Mouse (Mus musculus): ENCODE data around the gene Acadvl. TPM values are rescaled to one million over a fixed set of nuclear protein-coding genes. Genes with fewer than 3 reads are reported as not detected.

Acadvl gene
- polyA plus RNA-seq, 1 experiment from 2014 or later = 51.7 TPM

DNA sequence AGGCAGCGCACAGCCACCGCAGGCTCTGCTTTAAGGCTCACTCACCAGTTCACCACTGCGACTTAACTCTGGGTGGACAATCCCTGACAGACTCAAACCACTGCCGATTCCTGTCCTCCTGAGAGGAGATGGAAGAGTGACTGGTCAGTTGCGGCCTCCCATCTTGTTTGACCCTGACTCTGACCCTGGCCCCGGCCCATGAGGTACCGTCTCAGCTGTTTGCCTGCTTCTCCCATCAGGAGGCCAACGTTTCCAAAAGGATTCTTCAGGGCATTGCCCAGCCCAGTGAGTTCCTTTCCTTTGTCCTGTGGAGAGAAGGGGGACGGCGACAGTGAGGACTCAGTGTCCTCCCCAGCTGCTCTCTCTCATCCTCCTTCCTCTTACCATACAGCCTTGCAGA is 4.2 kb downstream of the Acadvl start:
- no peak for DNase-seq (ENCODE audit: low spot score)
- Histone ChIP-seq H3K4me1 (replicated peaks) (peaks cover 25% of the 10 kb centered on the region), H3K4me3 (no peak overlapping the region), H3K36me3 (peaks cover 85% of the 10 kb centered on the region), H3K27ac (no peak overlapping the region), H3K9me3 (no peaks in the 10 kb centered on the region), H3K27me3 (ENCODE audit: insufficient read depth, poor library complexity, severe bottlenecking) (no peaks in the 10 kb centered on the region)
- 79% methylated on average over 10 of the region's 10 CpGs for WGBS

- H3K27ac ChIP-seq = no peak overlapping the region
- no peaks in the 10 kb centered on the region for H3K27me3 ChIP-seq (ENCODE audit: insufficient read depth, poor library complexity, severe bottlenecking)
- H3K4me3 ChIP-seq = no peak overlapping the region
- DNase-seq (ENCODE audit: low spot score) = no peak
- peaks cover 89% of the 10 kb centered on the region for H3K36me3 ChIP-seq
- 87% methylated on average over 12 of the region's 12 CpGs for WGBS
- H3K9me3 ChIP-seq = no peaks in the 10 kb centered on the region
- H3K4me1 ChIP-seq (replicated peaks) = peaks cover 23% of the 10 kb centered on the region
Measured at GRCm38 (mm10) chr11:70010548-70010947, 4.7 kb downstream of the Acadvl start.

GRCm38 (mm10) chr11:70010033-70010432 is 5.2 kb downstream of the Acadvl start:
- DNase-seq (ENCODE audit: low spot score) = no peak
- Histone ChIP-seq H3K36me3 (peaks cover 94% of the 10 kb centered on the region), H3K27ac (no peak overlapping the region), H3K4me1 (replicated peaks) (peaks cover 23% of the 10 kb centered on the region), H3K27me3 (ENCODE audit: insufficient read depth, poor library complexity, severe bottlenecking) (no peaks in the 10 kb centered on the region), H3K4me3 (no peak overlapping the region), H3K9me3 (no peaks in the 10 kb centered on the region)
- 91% methylated on average over 6 of the region's 6 CpGs for WGBS

GRCm38 (mm10) chr11:70005521-70005920 is 9.7 kb downstream of the Acadvl start:
- peak overlapping the region; percentile 3; the same call in 1 of the 2 replicates for H3K4me3 ChIP-seq
- H3K27me3 ChIP-seq (ENCODE audit: insufficient read depth, poor library complexity, severe bottlenecking) = no peaks in the 10 kb centered on the region
- peaks cover 75% of the 10 kb centered on the region for H3K36me3 ChIP-seq
- no peak overlapping the region for H3K27ac ChIP-seq
- no peak for DNase-seq (ENCODE audit: low spot score)
- H3K4me1 ChIP-seq (replicated peaks) = peaks cover 31% of the 10 kb centered on the region
- no peaks in the 10 kb centered on the region for H3K9me3 ChIP-seq
- 56% methylated on average over 5 of the region's 5 CpGs for WGBS

GRCm38 (mm10) chr11:70002471-70002870 is 12.7 kb downstream of the Acadvl start:
- peaks cover 72% of the 10 kb centered on the region for H3K36me3 ChIP-seq
- H3K4me3 ChIP-seq = peak overlapping the region; percentile 99
- H3K27me3 ChIP-seq (ENCODE audit: insufficient read depth, poor library complexity, severe bottlenecking) = no peaks in the 10 kb centered on the region
- peaks cover 51% of the 10 kb centered on the region for H3K4me1 ChIP-seq (replicated peaks)
- no peaks in the 10 kb centered on the region for H3K9me3 ChIP-seq
- WGBS = 93% methylated on average over 2 of the region's 2 CpGs
- DNase-seq (ENCODE audit: low spot score) = no peak
- no peak overlapping the region for H3K27ac ChIP-seq

GRCm38 (mm10) chr11:70001865-70002264 is 13.3 kb downstream of the Acadvl start:
- H3K4me1 ChIP-seq (replicated peaks) = peaks cover 57% of the 10 kb centered on the region

DNA sequence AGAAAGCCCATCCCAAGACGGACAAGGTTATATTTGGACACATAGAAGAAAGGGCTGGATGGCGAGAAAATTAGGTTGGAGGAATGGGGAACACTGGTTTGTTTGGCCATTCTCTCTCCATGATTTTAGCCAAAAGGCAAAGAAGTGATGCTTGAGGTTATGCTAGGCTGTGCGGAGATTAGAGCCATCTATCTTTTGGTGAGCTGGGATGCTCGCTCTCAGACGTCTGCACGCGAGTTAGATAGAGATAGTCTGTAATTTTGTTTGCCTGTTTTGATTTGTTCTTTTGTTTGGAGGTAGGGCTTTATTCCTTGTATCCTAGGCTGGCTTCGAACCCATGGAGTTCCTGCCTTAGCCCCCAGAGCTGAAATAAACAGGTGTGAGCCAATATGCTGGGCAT is 14.1 kb downstream of the Acadvl start:
- Histone ChIP-seq H3K4me1 (replicated peaks) (peaks cover 60% of the 10 kb centered on the region), H3K27ac (peak overlapping the region; percentile 95), H3K4me3 (peak overlapping the region; percentile 99), H3K36me3 (peaks cover 59% of the 10 kb centered on the region), H3K27me3 (ENCODE audit: insufficient read depth, poor library complexity, severe bottlenecking) (no peaks in the 10 kb centered on the region), H3K9me3 (no peaks in the 10 kb centered on the region)
- 15% methylated on average over 8 of the region's 8 CpGs for WGBS
- DNase-seq (ENCODE audit: low spot score) = no peak

More at GRCm38 (mm10) chr11:70001865-70002264, 13.3 kb downstream of the Acadvl start:
- H3K4me3 ChIP-seq = peak overlapping the region; percentile 99
- H3K27ac ChIP-seq = no peak overlapping the region
- H3K9me3 ChIP-seq = no peaks in the 10 kb centered on the region
- DNase-seq (ENCODE audit: low spot score) = peak; percentile 57
- peaks cover 66% of the 10 kb centered on the region for H3K36me3 ChIP-seq
- H3K27me3 ChIP-seq (ENCODE audit: insufficient read depth, poor library complexity, severe bottlenecking) = no peaks in the 10 kb centered on the region

GRCm38 (mm10) chr11:70000396-70000898 is 14.8 kb downstream of the Acadvl start, which contains the start of gene Dvl2:
Gene Dvl2, plus strand, starts transcription at chr11:70000595.
- peaks cover 52% of the 10 kb centered on the region for H3K36me3 ChIP-seq
- H3K27me3 ChIP-seq (ENCODE audit: insufficient read depth, poor library complexity, severe bottlenecking) = no peaks in the 10 kb centered on the region
- WGBS = under 1% methylated on average over 48 of the region's 48 CpGs
- DNase-seq (ENCODE audit: low spot score) = peak; percentile 95
- H3K4me1 ChIP-seq (replicated peaks) = peaks cover 59% of the 10 kb centered on the region
- peak within 1 kb of the TSS; percentile 95 for H3K27ac ChIP-seq
- H3K4me3 ChIP-seq = peak within 1 kb of the TSS; percentile 99
- no peaks in the 10 kb centered on the region for H3K9me3 ChIP-seq

- H3K4me3 ChIP-seq = peak overlapping the region; percentile 99
- H3K4me1 ChIP-seq (replicated peaks) = peaks cover 59% of the 10 kb centered on the region
- peaks cover 46% of the 10 kb centered on the region for H3K36me3 ChIP-seq
- H3K27me3 ChIP-seq (ENCODE audit: insufficient read depth, poor library complexity, severe bottlenecking) = no peaks in the 10 kb centered on the region
- peak overlapping the region; percentile 95; the same call in 1 of the 2 replicates for H3K27ac ChIP-seq
- no peaks in the 10 kb centered on the region for H3K9me3 ChIP-seq
- 88% methylated on average over 8 of the region's 8 CpGs for WGBS
- DNase-seq (ENCODE audit: low spot score) = no peak
Measured at GRCm38 (mm10) chr11:69999666-70000065, 15.5 kb downstream of the Acadvl start.

DNA sequence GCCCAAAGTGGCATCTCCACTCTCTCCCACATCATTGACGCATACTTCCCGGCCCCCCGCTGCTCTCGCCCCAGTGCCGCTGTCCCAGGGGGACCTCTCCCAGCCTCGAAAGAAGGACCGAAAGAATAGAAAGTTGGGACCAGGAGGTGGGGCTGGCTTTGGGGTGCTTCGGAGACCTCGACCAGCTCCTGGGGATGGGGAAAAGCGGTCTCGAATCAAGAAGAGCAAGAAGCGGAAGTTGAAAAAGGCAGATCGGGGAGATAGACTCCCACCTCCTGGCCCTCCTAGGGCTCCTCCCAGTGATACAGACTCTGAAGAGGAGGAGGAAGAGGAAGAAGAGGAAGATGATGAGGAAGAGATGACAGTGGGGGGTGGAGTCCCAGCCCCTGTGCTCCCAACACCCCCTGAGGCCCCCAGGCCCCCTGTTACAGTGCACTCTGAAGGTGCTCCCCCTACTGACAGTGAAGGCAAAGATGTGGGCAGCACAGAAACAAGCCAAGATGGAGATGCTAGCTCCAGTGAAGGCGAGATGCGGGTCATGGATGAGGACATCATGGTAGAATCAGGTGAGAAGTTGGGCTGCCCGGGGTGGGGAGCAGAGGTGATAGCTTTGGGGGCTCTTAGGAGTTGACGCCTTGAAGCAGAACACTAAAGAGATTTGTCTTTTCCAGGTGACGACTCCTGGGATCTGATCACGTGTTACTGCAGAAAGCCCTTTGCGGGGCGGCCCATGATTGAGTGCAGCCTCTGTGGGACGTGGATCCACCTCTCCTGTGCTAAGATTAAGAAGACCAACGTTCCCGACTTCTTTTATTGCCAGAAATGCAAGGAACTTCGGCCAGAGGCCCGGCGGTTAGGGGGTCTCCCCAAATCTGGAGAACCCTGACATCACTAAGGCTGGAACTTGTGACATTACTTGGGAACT is 16.4 kb downstream of the Acadvl start:
- no peak for DNase-seq (ENCODE audit: low spot score)
- Histone ChIP-seq H3K27me3 (ENCODE audit: insufficient read depth, poor library complexity, severe bottlenecking) (no peaks in the 10 kb centered on the region), H3K27ac (no peak overlapping the region), H3K4me3 (peak overlapping the region; percentile 99), H3K36me3 (peaks cover 49% of the 10 kb centered on the region), H3K4me1 (replicated peaks) (peaks cover 67% of the 10 kb centered on the region), H3K9me3 (no peaks in the 10 kb centered on the region)
- WGBS = 94% methylated on average over 27 of the region's 27 CpGs

GRCm38 (mm10) chr11:69997070-69997509 is 18.1 kb downstream of the Acadvl start:
- WGBS = 2% methylated on average over 44 of the region's 44 CpGs
- peak overlapping the region; percentile 99 for H3K4me3 ChIP-seq
- peaks cover 51% of the 10 kb centered on the region for H3K36me3 ChIP-seq
- peak; percentile 89 for DNase-seq (ENCODE audit: low spot score)
- no peaks in the 10 kb centered on the region for H3K27me3 ChIP-seq (ENCODE audit: insufficient read depth, poor library complexity, severe bottlenecking)
- no peaks in the 10 kb centered on the region for H3K9me3 ChIP-seq
- peaks cover 60% of the 10 kb centered on the region for H3K4me1 ChIP-seq (replicated peaks)
- H3K27ac ChIP-seq = peak overlapping the region; percentile 98

DNA sequence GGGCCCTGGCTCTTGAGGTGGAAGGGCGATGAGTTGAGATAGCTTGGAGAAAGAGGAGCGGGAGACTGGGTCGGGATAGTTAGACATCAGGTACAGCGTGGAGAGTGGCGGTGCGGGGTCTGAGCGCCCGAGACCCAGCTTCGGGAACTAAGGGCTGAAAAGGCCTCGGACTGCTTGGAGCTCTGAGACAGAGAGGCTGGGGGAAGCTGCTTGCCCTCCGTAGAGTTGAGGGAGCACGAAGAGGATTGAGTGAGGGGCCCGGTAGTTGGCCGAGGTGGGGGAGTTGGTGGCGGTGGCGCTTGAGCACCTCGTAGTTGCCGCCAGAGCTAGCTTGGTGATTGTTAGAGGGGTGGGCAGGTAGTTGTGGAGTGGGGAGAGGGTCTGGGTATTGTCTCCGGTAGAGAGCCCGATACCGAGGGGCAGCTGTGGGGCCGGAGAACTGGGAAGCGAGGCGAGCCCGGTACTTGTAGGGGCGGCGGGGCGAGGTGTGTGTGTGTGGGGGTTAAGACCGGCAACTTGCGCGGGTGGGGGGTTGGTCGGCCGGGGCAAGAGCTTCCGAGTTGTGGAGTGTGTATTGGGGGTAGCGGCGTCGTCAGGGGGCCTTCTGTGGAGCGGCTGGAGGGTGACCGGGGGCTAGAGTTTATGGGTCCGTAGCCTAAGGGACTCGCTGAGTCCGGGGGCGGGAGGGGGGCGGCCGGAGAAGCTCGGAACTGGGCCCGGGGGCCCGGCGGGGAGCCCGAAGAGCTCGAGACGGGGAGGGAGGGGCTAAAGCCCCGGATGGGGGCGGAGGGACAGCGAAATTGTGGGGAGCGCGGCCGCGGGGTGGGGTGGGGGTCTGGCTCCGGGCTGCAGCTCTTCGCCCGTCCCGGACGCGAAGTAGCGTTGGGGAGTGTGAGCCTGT is 18.8 kb downstream of the Acadvl start:
- peaks cover 55% of the 10 kb centered on the region for H3K4me1 ChIP-seq (replicated peaks)
- H3K4me3 ChIP-seq = peak overlapping the region; percentile 99
- peak overlapping the region; percentile 98 for H3K27ac ChIP-seq
- no peaks in the 10 kb centered on the region for H3K27me3 ChIP-seq (ENCODE audit: insufficient read depth, poor library complexity, severe bottlenecking)
- no peaks in the 10 kb centered on the region for H3K9me3 ChIP-seq
- peak; percentile 52 for DNase-seq (ENCODE audit: low spot score)
- 1% methylated on average over 65 of the region's 66 CpGs for WGBS
- peaks cover 47% of the 10 kb centered on the region for H3K36me3 ChIP-seq

All from hindbrain, embryonic 10.5 days (tissue).